In genomic region chr11:103217790-103218516, GRCm38 (mm10) we compare ENCODE assay signal across 7 mouse cellular contexts. TPM values are rescaled to one million over a fixed set of nuclear protein-coding genes. Genes with fewer than 3 reads are reported as not detected.
DNase-seq lines count a peak whose midpoint lies in the region; ATAC-seq lines count a peak whose summit lies in the region.

Gene Spata32 (minus strand): TSS chr11:103218432.

- no peaks in the 10 kb centered on the region for H3K9me3 ChIP-seq in intestine, embryonic 15.5 days
- peaks cover 3% of the 10 kb centered on the region; the same call in 1 of the 2 replicates for H3K9me3 ChIP-seq in limb, embryonic 10.5 days (replicated peaks)

- H3K36me3 ChIP-seq in intestine, embryonic 15.5 days: peaks cover 7% of the 10 kb centered on the region; the same call in 1 of the 2 replicates
- H3K36me3 ChIP-seq in limb, embryonic 10.5 days: peaks cover 23% of the 10 kb centered on the region

- WGBS in intestine, embryonic 15.5 days: under 1% methylated on average over 45 of the region's 45 CpGs
- WGBS in limb, embryonic 10.5 days: 2% methylated on average over 45 of the region's 45 CpGs

- H3K4me2 ChIP-seq in intestine, embryonic 15.5 days (replicated peaks): peak within 1 kb of the TSS; percentile 90

- 0 out of 2 replicates have a peak within 1 kb of the TSS, but pooled peaks have one; percentile 2 for H3K27ac ChIP-seq in intestine, embryonic 15.5 days
- peak within 1 kb of the TSS; percentile 66 for H3K27ac ChIP-seq in limb, embryonic 10.5 days

- peaks cover 15% of the 10 kb centered on the region for H3K4me1 ChIP-seq in intestine, embryonic 15.5 days (replicated peaks)
- peaks cover 12% of the 10 kb centered on the region for H3K4me1 ChIP-seq in limb, embryonic 10.5 days

- intact Hi-C loops in gastrocnemius, postnatal 14 days (cut with DNase I; ENCODE audit: low total_unique reads): no loop called here

- H3K4me3 ChIP-seq in intestine, embryonic 15.5 days (replicated peaks): peak within 1 kb of the TSS; percentile 43
- H3K4me3 ChIP-seq in limb, embryonic 10.5 days: peak within 1 kb of the TSS; percentile 61

- DNase-seq in adrenal gland, postnatal 10 days: peak; percentile 71
- DNase-seq in cerebellum, postnatal 25 days: peak; percentile 85 to 89
- DNase-seq in gastrocnemius, postnatal 14 days: peak; percentile 67
- DNase-seq in limb, embryonic 10.5 days (ENCODE audit: low spot score): peak; percentile 70
- DNase-seq in mesoderm, embryonic 11.5 days (ENCODE audit: low read depth, low spot score): peak; percentile 68
- DNase-seq in right cerebral cortex, postnatal 4 days: peak; percentile 67

- H3K9ac ChIP-seq in intestine, embryonic 15.5 days: peak within 1 kb of the TSS; percentile 47

- peak; percentile 77 for ATAC-seq in intestine, embryonic 15.5 days

- H3K27me3 ChIP-seq in intestine, embryonic 15.5 days (replicated peaks): no peaks in the 10 kb centered on the region
- H3K27me3 ChIP-seq in limb, embryonic 10.5 days (ENCODE audit: low read depth, poor library complexity, severe bottlenecking): peaks cover 51% of the 10 kb centered on the region

RNA-seq across cellular contexts. Expression of gene Spata32, which starts in this region (rescaled TPM):
- not detected for total RNA-seq in adrenal gland, postnatal 10 days (2021)
- total RNA-seq in gastrocnemius, postnatal 14 days (2021): not detected
- not detected in 2 replicates for polyA plus RNA-seq in intestine, embryonic 15.5 days (2015; fragmentation: Nextera tagmentation; extraction: Ambion mirVana)
- not detected in 2 replicates for polyA plus RNA-seq in limb, embryonic 10.5 days (2016; fragmentation: Nextera tagmentation; extraction: Ambion mirVana)

Comparison
In these comparisons a context has a peak if more than half of its experiments do, and no peak if none do; other contexts are left out.
1. Peak in every context shown above with its lines: DNase-seq, ATAC-seq, H3K4me3 ChIP-seq and H3K27ac ChIP-seq.
2. Peak in DNase-seq in adrenal gland, postnatal 10 days; RNA of the gene not detected or under 1 TPM.
3. Peak in DNase-seq in gastrocnemius, postnatal 14 days; RNA of the gene not detected or under 1 TPM.
4. Peak in ATAC-seq, H3K4me3 ChIP-seq, H3K27ac ChIP-seq, H3K9ac ChIP-seq and H3K4me2 ChIP-seq in intestine, embryonic 15.5 days; RNA of the gene not detected or under 1 TPM.
5. Peak in DNase-seq, H3K4me3 ChIP-seq and H3K27ac ChIP-seq in limb, embryonic 10.5 days; RNA of the gene not detected or under 1 TPM.